Mouse (Mus musculus): Measurements from ENCODE around the gene Uba1y.
"Not testable (repeated sequence)": the region's sequence is repeated elsewhere in the genome, so short reads cannot be mapped to it uniquely, and the experiment has no call there.

GRCm38 (mm10) chrY:797309-797708 lies 21.1 kb upstream of the Uba1y start, which contains the start of gene Zfy1:
- TF ChIP-seq POLR2A (IDR thresholded peaks at IDR 0.05; ENCODE audit: borderline replicate concordance, low read depth, low read length); CTCF (IDR thresholded peaks at IDR 0.05; ENCODE audit: low read depth, low read length): not testable (repeated sequence)

Data from bone marrow macrophage, adult 2 months (primary cell).